12 mouse cellular contexts compared by ENCODE assay signal in genomic region chr9:64124846-64125245, GRCm38 (mm10). TPM values are rescaled to one million over a fixed set of nuclear protein-coding genes. Genes with fewer than 3 reads are reported as not detected.
"Had no signal": no experiment of that assay in that cellular context is flagged by ENCODE, and none has a peak within 500 bp of the region (broad histone marks: within the 10 kb centered on the region; RNA-seq: fewer than 3 reads in every experiment).

No protein-coding gene starts in this region.

RNA-seq across cellular contexts. Expression of gene Lctl, which starts 7.9 kb away (rescaled TPM):
- total RNA-seq: layer of hippocampus, adult 18-20 months; layer of hippocampus, postnatal 36 days; left cerebral cortex, postnatal 25 days; megakaryocyte progenitor cell, adult 5-6 weeks; midbrain, postnatal 0 days had no signal
- polyA plus RNA-seq: limb, embryonic 11.5 days; liver, embryonic 12.5 days; liver, embryonic 16.5 days; lung, embryonic 15.5 days; midbrain, embryonic 13.5 days; midbrain, postnatal 0 days; neural tube, embryonic 11.5 days; neural tube, embryonic 15.5 days had no signal
